Mouse (Mus musculus) hindbrain, embryonic 10.5 days (tissue): Measurements from ENCODE around the gene Myl6b. TPM values are rescaled to one million over a fixed set of nuclear protein-coding genes. Genes with fewer than 3 reads are reported as not detected.

Source experiments
- DNase-seq: peaks from one replicate; pipeline ENCODE4 v3.0.0-alpha.2; 2017; ENCODE audit warnings: low spot score
- H3K27ac ChIP-seq: fragments of 300-500 bp; sonication (generic); 2 replicates; pipeline ENCODE4 v1.5.1; 2016; ENCODE audit warnings: mild to moderate bottlenecking, moderate library complexity
- H3K27me3 ChIP-seq: fragments of 300-500 bp; sonication (generic); 2 replicates; pipeline ENCODE4 v1.6.1; 2016; ENCODE audit warnings: mild to moderate bottlenecking; ENCODE audit not compliant: poor library complexity, insufficient read depth, severe bottlenecking
- H3K36me3 ChIP-seq: fragments of 300-500 bp; sonication (generic); 2 replicates; pipeline ENCODE4 v1.6.1; 2016; ENCODE audit warnings: mild to moderate bottlenecking, moderate library complexity
- H3K4me1 ChIP-seq: fragments of 300-500 bp; sonication (generic); replicated peaks from 2 replicates; pipeline ENCODE4 v1.6.1; 2016; ENCODE audit warnings: mild to moderate bottlenecking
- H3K4me3 ChIP-seq: fragments of 300-500 bp; sonication (generic); 2 replicates; pipeline ENCODE4 v1.5.1; 2016; ENCODE audit warnings: mild to moderate bottlenecking, moderate library complexity
- H3K9me3 ChIP-seq: fragments of 300-500 bp; sonication (generic); 2 replicates; pipeline ENCODE4 v1.6.1; 2016; ENCODE audit warnings: mild to moderate bottlenecking, moderate library complexity
- WGBS: fragments of 180-500 bp; shearing (Covaris S2); methylation state at CpG from one replicate; pipeline ENCODE4 v1.1.7; 2016; 5-methylcytosine and 5-hydroxymethylcytosine counted together
- polyA plus RNA-seq: library from polyadenylated mRNA; unstranded; fragments of >200 nt; fragmentation: Nextera tagmentation; extraction: Ambion mirVana; gene quantifications from 2 replicates; pipeline ENCODE4 v1.2.1, GENCODE M21; 2016

The Myl6b gene
- polyA plus RNA-seq, 1 experiment from 2014 or later: 2.8 TPM

GRCm38 (mm10) chr10:128526366-128527356 is 28.2 kb upstream of the Myl6b start:
- H3K4me1 ChIP-seq: peaks cover 29% of the 10 kb centered on the region
- H3K27me3 ChIP-seq: peaks cover 69% of the 10 kb centered on the region
- 0 out of 2 replicates have a peak, but pooled peaks cover 4% of the 10 kb centered on the region for H3K36me3 ChIP-seq
- H3K9me3 ChIP-seq: no peaks in the 10 kb centered on the region
- H3K27ac ChIP-seq: peak overlapping the region; percentile 64; the same call in 1 of the 2 replicates
- no peak for DNase-seq
- H3K4me3 ChIP-seq: peak overlapping the region; percentile 92
- 34% methylated on average over 28 of the region's 28 CpGs for WGBS

GRCm38 (mm10) chr10:128525671-128526308 is 27.3 kb upstream of the Myl6b start, which contains the start of gene Esyt1:
Gene Esyt1, minus strand, starts transcription at chr10:128525871.
- Histone ChIP-seq H3K27ac (peak within 1 kb of the TSS; percentile 86), H3K4me3 (peak within 1 kb of the TSS; percentile 92), H3K4me1 (peaks cover 29% of the 10 kb centered on the region), H3K36me3 (0 out of 2 replicates have a peak, but pooled peaks cover 4% of the 10 kb centered on the region), H3K9me3 (no peaks in the 10 kb centered on the region), H3K27me3 (peaks cover 76% of the 10 kb centered on the region)
- peak; percentile 94 for DNase-seq
- under 1% methylated on average over 37 of the region's 37 CpGs for WGBS

DNA sequence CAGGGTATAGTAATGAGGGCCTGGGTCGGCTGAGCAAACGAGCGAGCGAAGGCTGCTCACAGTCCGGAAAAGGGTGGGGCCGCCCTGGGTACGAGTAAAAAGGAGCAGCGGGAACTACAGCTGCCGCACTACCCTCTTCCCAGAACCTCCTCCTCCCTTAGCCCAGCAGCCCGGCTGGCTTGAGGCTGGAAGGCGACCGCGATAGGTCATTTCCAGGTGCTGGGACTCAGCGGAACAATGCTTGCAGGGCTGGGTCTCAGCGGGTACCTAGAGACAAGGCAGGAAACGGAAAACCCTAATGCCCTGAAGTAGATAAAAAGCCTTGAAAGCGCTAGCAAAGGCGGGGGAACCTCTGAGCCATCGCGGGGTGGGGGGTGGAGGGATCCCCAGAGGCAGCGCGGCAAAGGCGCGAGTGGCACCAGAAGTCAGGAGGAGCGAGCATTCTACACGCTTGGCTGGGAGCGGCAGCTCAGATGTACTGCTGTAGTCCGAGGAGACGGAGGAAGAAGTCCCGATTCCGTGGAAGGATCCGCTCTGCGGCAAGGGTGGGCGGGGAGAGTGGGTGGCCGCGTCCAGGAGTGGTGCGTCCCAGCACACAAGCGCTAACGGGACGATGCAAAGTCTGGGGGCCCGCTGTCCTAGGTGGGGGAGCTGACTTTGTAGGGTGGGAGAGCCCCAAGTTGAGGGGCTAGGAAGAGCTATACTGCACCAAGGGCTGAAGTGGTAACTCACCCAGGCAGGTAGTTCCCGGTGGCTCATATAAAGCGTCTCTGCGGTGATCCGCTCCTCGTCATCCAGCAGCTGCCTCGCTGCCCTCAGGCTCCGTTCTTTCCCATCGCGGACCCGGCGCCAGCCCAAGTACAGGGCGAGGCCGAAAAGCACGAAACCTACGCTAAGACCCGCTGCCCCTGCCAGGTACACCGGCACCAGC is 26.5 kb upstream of the Myl6b start:
- Histone ChIP-seq H3K9me3 (no peaks in the 10 kb centered on the region), H3K27me3 (peaks cover 84% of the 10 kb centered on the region), H3K36me3 (peaks cover 4% of the 10 kb centered on the region; the same call in 1 of the 2 replicates), H3K4me1 (peaks cover 29% of the 10 kb centered on the region), H3K4me3 (peak overlapping the region; percentile 92), H3K27ac (peak overlapping the region; percentile 86)
- peak; percentile 66 for DNase-seq
- under 1% methylated on average over 58 of the region's 58 CpGs for WGBS

DNA sequence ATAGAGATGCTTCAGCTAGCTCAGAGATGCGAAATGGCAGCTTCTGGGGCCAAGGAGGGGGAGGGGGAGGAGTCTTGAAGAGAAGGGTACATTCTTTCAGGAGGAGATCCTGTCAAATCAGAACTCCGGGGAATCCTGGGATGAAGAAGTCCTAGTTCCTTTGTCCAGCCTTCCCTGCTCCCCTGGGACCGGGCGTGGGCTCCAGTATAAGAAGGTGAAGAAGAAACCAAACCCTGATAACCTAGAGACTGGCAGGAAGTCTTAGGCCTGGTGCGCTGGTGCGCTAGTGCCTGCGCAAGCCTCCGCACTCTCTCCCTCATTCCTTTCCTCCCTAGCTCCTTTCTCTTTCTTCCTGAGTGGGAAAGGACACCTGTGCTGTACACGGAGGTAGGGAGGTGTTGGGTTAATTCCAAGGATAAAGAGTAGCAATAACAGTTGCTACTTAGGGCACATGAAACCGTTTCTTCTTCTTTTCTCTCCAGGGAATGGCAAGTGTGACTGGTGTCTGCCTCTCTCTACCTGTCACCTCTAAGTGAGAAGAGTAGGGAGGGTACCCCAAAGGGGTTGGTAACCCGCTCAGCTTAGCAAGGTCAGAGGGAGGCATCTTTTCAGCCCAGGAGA is 25.7 kb upstream of the Myl6b start:
- Histone ChIP-seq H3K4me3 (peak overlapping the region; percentile 92), H3K27ac (peak overlapping the region; percentile 86), H3K27me3 (peaks cover 85% of the 10 kb centered on the region), H3K4me1 (peaks cover 29% of the 10 kb centered on the region), H3K9me3 (no peaks in the 10 kb centered on the region), H3K36me3 (peaks cover 11% of the 10 kb centered on the region)
- DNase-seq: no peak
- WGBS: 4% methylated on average over 11 of the region's 11 CpGs

DNA sequence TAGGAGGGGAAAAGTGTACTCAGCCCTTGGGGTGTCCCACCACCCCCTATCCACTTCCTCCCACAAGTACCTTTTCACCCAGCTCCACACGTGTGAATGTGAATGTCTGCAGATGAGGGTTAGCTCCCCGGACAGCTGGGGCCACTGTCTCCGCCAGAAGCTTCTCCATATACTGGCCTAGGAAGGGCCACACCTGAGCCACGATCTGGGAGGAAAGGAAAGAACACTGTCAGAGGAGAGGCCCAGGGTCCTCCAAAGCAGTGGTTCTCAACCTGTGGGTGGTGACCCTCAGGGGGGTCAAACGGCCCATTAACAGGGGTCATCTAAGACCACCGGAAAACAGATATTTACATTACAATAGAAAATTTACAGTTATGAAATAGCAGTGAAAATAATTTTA is 23.9 kb upstream of the Myl6b start:
- H3K9me3 ChIP-seq: no peaks in the 10 kb centered on the region
- WGBS: 79% methylated on average over 6 of the region's 6 CpGs

GRCm38 (mm10) chr10:128520591-128520990 is 22.1 kb upstream of the Myl6b start:
- DNase-seq: no peak
- H3K27me3 ChIP-seq: peaks cover 98% of the 10 kb centered on the region
- no peaks in the 10 kb centered on the region for H3K9me3 ChIP-seq
- H3K4me3 ChIP-seq: no peak overlapping the region
- H3K36me3 ChIP-seq: peaks cover 39% of the 10 kb centered on the region
- WGBS: 86% methylated on average over 16 of the region's 16 CpGs
- H3K4me1 ChIP-seq: peaks cover 26% of the 10 kb centered on the region
- no peak overlapping the region for H3K27ac ChIP-seq

More for the DNA sequence above, 23.9 kb upstream of the Myl6b start:
- H3K27me3 ChIP-seq: peaks cover 92% of the 10 kb centered on the region
- no peak overlapping the region for H3K4me3 ChIP-seq
- no peak overlapping the region for H3K27ac ChIP-seq
- peaks cover 22% of the 10 kb centered on the region for H3K36me3 ChIP-seq
- peaks cover 29% of the 10 kb centered on the region for H3K4me1 ChIP-seq
- no peak for DNase-seq

DNA sequence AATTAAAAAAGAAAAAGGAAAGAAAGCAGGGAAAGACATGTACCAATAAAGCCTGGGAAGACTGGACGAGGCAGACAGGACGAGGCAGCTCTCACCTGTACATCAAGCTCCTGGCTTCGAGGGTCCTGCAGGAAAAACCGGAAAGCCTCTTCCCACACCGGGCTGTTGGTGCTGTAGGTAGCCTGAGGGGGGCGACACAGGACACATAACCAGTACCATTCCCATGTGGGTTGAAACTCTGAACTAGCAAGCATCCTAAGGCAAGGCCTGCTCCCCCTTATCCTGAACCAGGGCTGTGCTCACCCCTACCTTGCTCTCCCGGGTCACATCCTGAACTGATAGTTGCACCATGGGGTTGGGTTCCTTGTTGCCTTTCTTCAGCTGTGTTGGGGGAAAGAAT is 20.3 kb upstream of the Myl6b start:
- Histone ChIP-seq H3K27ac (no peak overlapping the region), H3K4me3 (no peak overlapping the region), H3K4me1 (peaks cover 9% of the 10 kb centered on the region), H3K36me3 (peaks cover 47% of the 10 kb centered on the region), H3K9me3 (no peaks in the 10 kb centered on the region), H3K27me3 (peaks cover 93% of the 10 kb centered on the region)
- no peak for DNase-seq
- WGBS: 74% methylated on average over 7 of the region's 7 CpGs

- H3K27ac ChIP-seq: no peak overlapping the region
- 14% methylated on average over 6 of the region's 6 CpGs for WGBS
- peaks cover 53% of the 10 kb centered on the region for H3K36me3 ChIP-seq
- peaks cover 80% of the 10 kb centered on the region for H3K27me3 ChIP-seq
- DNase-seq: no peak
- peak overlapping the region; percentile 6; the same call in 1 of the 2 replicates for H3K4me3 ChIP-seq
- no peaks in the 10 kb centered on the region for H3K9me3 ChIP-seq
- H3K4me1 ChIP-seq: peaks cover 7% of the 10 kb centered on the region
Measured at GRCm38 (mm10) chr10:128516677-128517076, 18.2 kb upstream of the Myl6b start.

DNA sequence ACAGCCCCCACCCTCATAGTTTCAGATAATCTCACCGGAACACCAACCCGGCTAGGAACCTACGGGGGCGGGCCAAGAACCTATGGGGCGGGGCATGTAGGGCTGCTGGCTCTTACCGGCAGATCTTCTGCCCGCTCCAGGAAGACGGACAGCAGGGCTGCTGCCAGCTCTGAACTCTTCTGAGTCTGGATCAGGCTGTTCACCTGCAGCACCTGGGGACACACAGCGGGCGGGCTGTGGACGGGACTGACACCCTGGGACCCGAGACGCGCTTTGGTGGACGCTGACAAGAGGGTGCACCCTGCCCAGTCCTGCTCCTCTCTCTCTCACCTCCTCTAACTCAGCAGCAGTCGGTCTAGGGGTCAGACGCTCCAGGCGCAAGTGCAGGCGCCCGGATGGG is 17.5 kb upstream of the Myl6b start:
- H3K9me3 ChIP-seq: no peaks in the 10 kb centered on the region
- peak overlapping the region; percentile 30 for H3K4me3 ChIP-seq
- peaks cover 73% of the 10 kb centered on the region for H3K27me3 ChIP-seq
- H3K4me1 ChIP-seq: peaks cover 7% of the 10 kb centered on the region
- H3K27ac ChIP-seq: no peak overlapping the region
- no peak for DNase-seq
- peaks cover 58% of the 10 kb centered on the region for H3K36me3 ChIP-seq
- 7% methylated on average over 20 of the region's 20 CpGs for WGBS

DNA sequence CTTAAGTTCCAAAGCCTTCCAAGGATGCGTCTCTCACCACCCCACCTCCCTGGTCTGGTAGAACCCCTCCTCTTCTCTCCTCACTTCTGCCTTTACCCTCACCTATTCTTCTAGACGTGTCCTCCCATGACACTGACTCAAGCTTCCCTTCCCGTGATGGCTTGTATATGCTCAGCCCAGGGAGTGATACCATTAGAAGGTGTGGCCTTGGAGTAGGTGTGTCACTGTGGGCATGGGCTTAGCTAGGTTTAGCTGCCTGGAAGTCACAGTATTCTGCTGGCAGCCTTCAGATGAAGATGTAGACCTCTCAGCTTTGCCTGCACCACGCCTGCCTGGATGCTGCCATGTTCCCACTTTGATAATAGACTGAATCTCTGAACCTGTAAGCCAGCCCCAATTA is 16.6 kb upstream of the Myl6b start:
- Histone ChIP-seq H3K9me3 (no peaks in the 10 kb centered on the region), H3K36me3 (peaks cover 66% of the 10 kb centered on the region), H3K27me3 (peaks cover 65% of the 10 kb centered on the region), H3K4me1 (peaks cover 7% of the 10 kb centered on the region), H3K27ac (no peak overlapping the region), H3K4me3 (no peak overlapping the region)
- 80% methylated on average over 4 of the region's 4 CpGs for WGBS
- no peak for DNase-seq

GRCm38 (mm10) chr10:128511761-128512160 is 13.3 kb upstream of the Myl6b start:
- Histone ChIP-seq H3K27ac (no peak overlapping the region), H3K27me3 (peaks cover 32% of the 10 kb centered on the region), H3K4me3 (no peak overlapping the region), H3K4me1 (peaks cover 7% of the 10 kb centered on the region), H3K9me3 (no peaks in the 10 kb centered on the region), H3K36me3 (peaks cover 44% of the 10 kb centered on the region)
- WGBS: 81% methylated on average over 12 of the region's 12 CpGs
- no peak for DNase-seq

- H3K36me3 ChIP-seq: peaks cover 40% of the 10 kb centered on the region
- peaks cover 4% of the 10 kb centered on the region for H3K4me1 ChIP-seq
- H3K27me3 ChIP-seq: peaks cover 27% of the 10 kb centered on the region
- no peak for DNase-seq
- no peak overlapping the region for H3K27ac ChIP-seq
- H3K9me3 ChIP-seq: no peaks in the 10 kb centered on the region
- no peak overlapping the region for H3K4me3 ChIP-seq
- 89% methylated on average over 9 of the region's 9 CpGs for WGBS
Measured at GRCm38 (mm10) chr10:128511189-128511588, 12.7 kb upstream of the Myl6b start.
